Mouse (Mus musculus) olfactory bulb, adult 2 months (tissue): ENCODE data around the gene Smim13. TPM values are rescaled to one million over a fixed set of nuclear protein-coding genes. Genes with fewer than 3 reads are reported as not detected.

Source experiments
- H3K27ac ChIP-seq: fragments of 200-500 bp; 2 replicates; pipeline ENCODE4 v1.5.1; 2012; ENCODE audit warnings: low read depth, low read length; ENCODE audit not compliant: insufficient read depth
- H3K4me1 ChIP-seq: fragments of 200-500 bp; 2 replicates; pipeline ENCODE4 v1.6.1; 2012; ENCODE audit warnings: low read length; ENCODE audit not compliant: control insufficient read depth, insufficient read depth
- H3K4me3 ChIP-seq: fragments of 200-500 bp; 2 replicates; pipeline ENCODE4 v1.5.1; 2012; ENCODE audit warnings: mild to moderate bottlenecking, low read depth, low read length, moderate library complexity; ENCODE audit not compliant: insufficient read depth
- CTCF ChIP-seq: fragments of 200-500 bp; IDR thresholded peaks from 2 replicates; pipeline ENCODE4 v1.5.1; 2012; ENCODE audit warnings: low read depth, mild to moderate bottlenecking, low read length, moderate library complexity; ENCODE audit not compliant: insufficient read depth
- POLR2A ChIP-seq: fragments of 200-500 bp; IDR thresholded peaks from 2 replicates; pipeline ENCODE4 v1.6.1; 2012; ENCODE audit warnings: mild to moderate bottlenecking, low read depth, low read length, moderate library complexity; ENCODE audit not compliant: insufficient read depth
- WGBS: fragments of 180-500 bp; shearing (Covaris S2); methylation state at CpG from one replicate; pipeline ENCODE4 v1.1.7; 2018; 5-methylcytosine and 5-hydroxymethylcytosine counted together
- polyA plus RNA-seq: library from polyadenylated mRNA; stranded (reverse); fragments of >200 nt; gene quantifications from 2 replicates; pipeline ENCODE4 v1.2.4, GENCODE M21; 2012; ENCODE audit warnings: low replicate concordance; ENCODE audit not compliant: missing spikeins, insufficient read depth, insufficient read length

The Smim13 gene
- polyA plus RNA-seq, 1 experiment, result not detected

DNA sequence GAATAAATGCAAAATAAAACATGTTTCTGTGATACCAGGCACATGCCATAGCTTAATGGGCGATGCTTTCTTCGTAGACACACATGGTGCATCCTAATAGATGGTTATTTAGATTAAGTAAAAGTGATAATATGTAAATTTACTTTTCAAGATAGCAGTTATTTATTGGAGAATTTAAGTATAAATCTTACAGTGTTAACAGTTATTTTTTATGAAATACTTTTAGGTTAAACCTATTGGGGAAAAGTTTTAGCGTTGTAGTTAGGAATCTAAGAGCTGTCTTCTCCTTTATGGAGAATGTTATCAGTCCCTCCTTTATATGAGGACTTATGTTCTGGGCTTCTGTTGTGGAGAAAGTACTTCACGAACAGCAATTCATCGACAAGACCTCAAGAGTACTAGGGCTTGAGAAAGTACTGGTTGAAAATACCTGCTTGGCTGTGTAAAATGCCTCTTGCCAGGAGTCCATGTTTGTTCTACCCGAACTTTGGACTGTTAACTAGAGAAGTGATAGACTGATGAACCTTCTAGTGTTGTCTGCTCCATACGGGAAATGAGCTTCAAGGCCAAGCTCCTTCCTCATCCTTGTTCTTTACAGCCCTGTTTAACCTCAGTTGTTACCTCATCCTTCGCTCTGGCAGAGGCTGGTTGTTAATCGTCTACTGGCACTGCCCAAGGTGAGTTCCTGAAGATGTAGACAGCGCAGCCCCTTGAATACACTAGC, 24.4 kb downstream of the Smim13 start, which contains the start of gene Gm17364:
Gene Gm17364 (minus strand): TSS at position 51 of the 724 bp plus-strand sequence.
- no peak within 1 kb of the TSS for H3K27ac ChIP-seq
- 94% methylated on average over 10 of the region's 10 CpGs for WGBS
- no peak within 1 kb of the TSS for H3K4me3 ChIP-seq
- H3K4me1 ChIP-seq, result no peaks in the 10 kb centered on the region
- no peak for TF ChIP-seq CTCF
- no peak for TF ChIP-seq POLR2A

DNA sequence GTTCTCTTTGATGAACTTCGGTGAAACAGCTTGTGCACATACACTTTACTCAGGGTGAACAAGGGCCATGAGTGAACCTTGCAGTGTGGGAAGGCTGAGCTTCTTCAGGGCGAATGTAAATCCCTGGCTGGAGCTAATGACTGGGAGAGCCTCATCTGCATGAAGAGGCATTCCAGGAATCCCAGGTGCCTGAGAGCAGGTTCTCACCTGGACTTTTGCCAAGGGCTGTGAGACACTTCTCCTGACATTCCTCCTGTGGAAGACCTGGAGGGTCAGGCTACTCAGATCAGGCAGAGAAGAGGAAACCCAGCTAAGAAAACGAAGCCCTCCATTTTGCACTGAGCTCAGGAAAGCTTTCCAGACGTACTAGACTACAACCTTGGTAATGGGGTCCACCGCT, 31.1 kb downstream of the Smim13 start:
- 88% methylated on average over 5 of the region's 5 CpGs for WGBS
- no peak overlapping the region for H3K27ac ChIP-seq
- H3K4me3 ChIP-seq, result no peak overlapping the region
- TF ChIP-seq CTCF, result no peak
- no peak for TF ChIP-seq POLR2A
- H3K4me1 ChIP-seq, result no peaks in the 10 kb centered on the region

DNA sequence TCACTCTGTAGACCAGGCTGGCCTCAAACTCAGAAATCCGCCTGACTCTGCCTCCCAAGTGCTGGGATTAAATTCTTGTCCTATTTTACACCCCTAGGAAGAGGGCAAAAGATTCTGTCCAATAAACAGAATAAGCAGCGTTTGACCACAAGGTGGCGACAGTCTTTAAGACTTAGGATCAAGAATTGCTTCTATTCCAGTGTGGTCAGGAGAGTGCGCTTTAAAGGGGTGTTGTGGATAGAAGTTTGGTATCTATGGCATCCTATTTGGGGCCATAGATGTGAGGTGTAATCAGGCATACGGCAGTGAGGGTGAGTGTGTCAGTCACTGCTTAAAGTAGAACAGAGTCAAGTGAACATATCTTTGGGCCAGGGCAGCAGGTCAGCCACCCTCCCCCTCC, 33.6 kb downstream of the Smim13 start:
- Histone ChIP-seq H3K27ac (no peak overlapping the region), H3K4me1 (no peaks in the 10 kb centered on the region), H3K4me3 (no peak overlapping the region)
- WGBS, result 21% methylated on average over 5 of the region's 5 CpGs
- TF ChIP-seq POLR2A (no peak), CTCF (no peak)

DNA sequence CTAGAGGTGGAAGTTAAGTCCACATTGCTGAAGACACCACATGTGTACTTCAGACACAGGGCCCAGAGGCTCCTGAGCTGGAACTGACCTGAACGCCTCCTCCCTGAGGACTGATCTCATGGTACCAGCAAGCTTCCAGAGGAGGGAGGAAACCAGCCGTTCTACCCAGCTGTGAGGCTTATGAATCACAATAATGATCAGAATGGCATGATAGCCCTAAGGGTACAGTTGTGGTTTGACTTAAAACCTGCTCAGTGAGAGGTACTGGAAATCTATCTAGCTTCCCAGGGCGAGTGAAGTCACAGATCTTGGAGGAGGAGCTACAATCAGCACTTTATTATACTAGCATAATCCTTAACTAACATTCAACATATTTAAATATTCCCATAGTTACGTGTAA, 35.8 kb downstream of the Smim13 start:
- Histone ChIP-seq H3K4me1 (no peaks in the 10 kb centered on the region), H3K4me3 (no peak overlapping the region), H3K27ac (no peak overlapping the region)
- TF ChIP-seq CTCF (no peak), POLR2A (no peak)
- WGBS, result 84% methylated on average over 4 of the region's 4 CpGs

DNA sequence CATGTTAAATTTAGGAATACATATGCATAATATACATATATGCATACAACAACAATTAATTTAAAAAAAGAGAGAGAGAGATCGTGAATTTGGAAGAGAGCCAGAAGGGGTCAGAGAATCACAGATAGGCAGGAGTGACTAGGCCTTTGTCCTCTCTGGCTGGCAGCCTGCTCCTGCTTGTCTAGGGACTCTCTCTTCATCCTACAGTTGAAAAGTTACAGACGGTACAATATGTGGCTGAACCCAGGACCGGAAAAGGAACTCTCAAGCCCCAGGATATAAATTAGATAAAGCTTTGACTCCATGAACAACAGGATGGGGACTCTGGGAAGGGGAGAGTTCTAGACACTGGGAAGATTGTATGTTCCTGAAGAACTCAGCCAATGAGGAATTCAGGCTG, 36.6 kb downstream of the Smim13 start:
- Histone ChIP-seq H3K4me3 (no peak overlapping the region), H3K4me1 (no peaks in the 10 kb centered on the region), H3K27ac (no peak overlapping the region)
- 73% methylated on average over 3 of the region's 3 CpGs for WGBS
- TF ChIP-seq CTCF (no peak), POLR2A (no peak)

DNA sequence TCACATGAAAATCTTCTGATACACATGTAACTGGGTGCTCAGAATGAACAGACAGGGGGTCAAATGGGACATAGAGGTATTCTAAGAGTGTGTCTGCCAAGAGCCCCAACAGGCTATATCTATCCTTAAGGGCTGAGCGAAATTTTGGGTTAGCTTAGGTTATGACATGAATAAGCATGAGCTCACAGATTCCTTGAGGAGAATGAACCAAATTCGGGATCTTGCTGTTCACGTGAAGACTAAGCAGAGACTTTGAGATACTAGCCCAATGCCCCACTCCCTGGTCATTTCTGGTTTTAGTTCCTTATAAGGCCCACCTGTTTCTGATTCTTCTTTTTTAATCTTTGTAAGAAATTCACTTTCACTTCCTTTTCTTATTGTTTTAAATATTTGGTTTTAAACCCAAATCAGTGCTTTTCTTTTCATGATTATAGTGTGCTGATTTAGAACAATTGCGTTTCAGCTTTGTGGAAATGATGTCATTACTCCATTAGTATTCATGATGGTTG, 41.9 kb downstream of the Smim13 start:
- 86% methylated on average over 4 of the region's 4 CpGs for WGBS
- H3K4me3 ChIP-seq, result no peak overlapping the region
- H3K4me1 ChIP-seq, result no peaks in the 10 kb centered on the region
- H3K27ac ChIP-seq, result no peak overlapping the region
- TF ChIP-seq CTCF (no peak), POLR2A (no peak)

DNA sequence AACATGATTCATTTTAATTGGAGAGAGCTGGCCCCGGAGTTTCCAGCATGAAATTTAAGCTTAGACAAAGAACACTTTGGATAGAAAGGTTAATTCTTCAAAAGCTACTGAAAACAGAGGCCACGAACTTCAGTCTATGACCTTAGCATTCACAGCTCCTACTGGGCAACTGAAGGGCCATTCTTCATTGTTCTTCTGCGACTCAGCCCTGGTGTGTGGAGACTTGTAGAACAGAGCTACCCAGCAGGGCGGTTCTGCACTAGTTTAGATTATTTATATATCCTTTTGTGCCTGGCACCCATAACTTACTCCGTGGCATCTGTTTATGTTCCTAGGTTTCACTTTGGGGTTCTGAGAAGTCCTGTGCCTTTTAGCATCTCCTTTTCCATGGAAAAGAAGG, 44.0 kb downstream of the Smim13 start:
- no peaks in the 10 kb centered on the region for H3K4me1 ChIP-seq

DNA sequence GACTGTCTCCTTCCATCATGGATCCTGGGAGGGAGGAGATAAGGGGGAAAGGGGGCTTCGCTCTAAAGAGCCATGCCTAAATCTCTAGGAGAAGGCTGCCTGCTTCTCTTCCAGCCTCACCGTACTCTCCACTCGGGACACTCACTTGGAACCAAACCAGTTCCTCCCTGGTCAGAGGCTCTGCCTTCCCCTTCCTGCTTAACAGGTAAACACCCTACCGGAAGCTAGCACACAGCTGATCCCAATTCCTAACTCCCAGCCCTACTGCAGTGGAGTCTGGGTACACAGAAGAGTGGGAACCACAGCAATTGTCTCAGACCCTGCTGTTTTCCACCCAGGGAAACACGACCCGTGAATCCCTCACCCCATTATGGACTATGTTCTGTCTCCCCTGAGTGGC, 46.2 kb downstream of the Smim13 start:
- Histone ChIP-seq H3K4me1 (no peaks in the 10 kb centered on the region), H3K27ac (no peak overlapping the region), H3K4me3 (no peak overlapping the region)
- TF ChIP-seq CTCF (no peak), POLR2A (no peak)
- WGBS, result 81% methylated on average over 6 of the region's 6 CpGs

More for the DNA sequence above, 44.0 kb downstream of the Smim13 start:
- WGBS, result 63% methylated on average over 5 of the region's 5 CpGs
- no peak overlapping the region for H3K4me3 ChIP-seq
- no peak for TF ChIP-seq POLR2A
- TF ChIP-seq CTCF, result no peak
- no peak overlapping the region for H3K27ac ChIP-seq

DNA sequence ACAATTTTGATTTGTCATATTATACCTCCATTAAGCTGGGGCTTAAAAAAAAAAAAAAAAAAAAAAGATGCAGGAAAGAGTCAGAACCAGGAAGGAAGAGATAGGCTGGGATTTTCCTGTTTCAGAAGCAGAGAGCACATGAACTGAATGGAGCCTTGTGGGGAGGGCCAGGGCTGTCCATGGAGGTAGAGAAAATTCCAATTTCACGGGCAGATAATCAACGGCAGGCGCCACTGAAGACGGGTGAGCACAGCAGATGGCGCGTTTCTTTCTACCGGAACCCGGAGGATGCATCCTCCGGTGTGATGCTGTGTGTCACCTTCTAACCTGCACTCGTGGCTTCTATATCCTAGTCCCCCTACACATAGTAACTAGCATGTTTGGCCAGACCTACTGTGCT, 46.8 kb downstream of the Smim13 start:
- Histone ChIP-seq H3K4me1 (no peaks in the 10 kb centered on the region), H3K4me3 (no peak overlapping the region), H3K27ac (no peak overlapping the region)
- TF ChIP-seq POLR2A, result no peak
- no peak for TF ChIP-seq CTCF
- WGBS, result 89% methylated on average over 10 of the region's 10 CpGs

DNA sequence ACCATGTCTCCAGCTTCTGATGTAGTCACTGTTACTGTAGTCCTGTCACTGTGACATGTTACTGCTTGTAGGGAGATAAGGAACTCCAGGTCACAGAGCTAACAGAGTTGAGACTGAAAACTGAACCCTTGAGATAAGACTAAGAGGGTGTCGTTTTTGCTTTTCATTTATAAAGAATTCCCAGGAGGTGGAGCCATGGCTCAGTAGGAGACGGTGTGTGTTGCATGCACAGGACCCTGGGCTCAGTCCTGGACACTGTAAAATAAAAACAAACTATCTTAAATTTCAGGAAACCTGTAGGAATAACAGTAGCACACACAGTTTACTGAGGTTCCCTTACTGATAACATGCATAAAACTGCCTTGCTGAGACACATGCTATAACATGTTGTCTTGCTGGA, 48.9 kb downstream of the Smim13 start:
- no peak for TF ChIP-seq CTCF
- no peak for TF ChIP-seq POLR2A
- H3K4me3 ChIP-seq, result no peak overlapping the region
- 29% methylated on average over 2 of the region's 2 CpGs for WGBS
- H3K27ac ChIP-seq, result no peak overlapping the region
- no peaks in the 10 kb centered on the region for H3K4me1 ChIP-seq
